Mouse (Mus musculus) heart, adult 9 months (tissue): ENCODE measurements around the gene Grik4.

ENCODE experiments used
- DNase-seq, 2 experiments: peaks; one replicate each; pipeline ENCODE4 v3.0.0; 2022; ENCODE audit warnings: low spot score in 2 of 2

Grik4 gene

GRCm38 (mm10) chr9:42672982-42673381, 271.3 kb downstream of the Grik4 start:
- no peak for DNase-seq

GRCm38 (mm10) chr9:42670619-42671018, 273.7 kb downstream of the Grik4 start:
- no peak for DNase-seq

DNA sequence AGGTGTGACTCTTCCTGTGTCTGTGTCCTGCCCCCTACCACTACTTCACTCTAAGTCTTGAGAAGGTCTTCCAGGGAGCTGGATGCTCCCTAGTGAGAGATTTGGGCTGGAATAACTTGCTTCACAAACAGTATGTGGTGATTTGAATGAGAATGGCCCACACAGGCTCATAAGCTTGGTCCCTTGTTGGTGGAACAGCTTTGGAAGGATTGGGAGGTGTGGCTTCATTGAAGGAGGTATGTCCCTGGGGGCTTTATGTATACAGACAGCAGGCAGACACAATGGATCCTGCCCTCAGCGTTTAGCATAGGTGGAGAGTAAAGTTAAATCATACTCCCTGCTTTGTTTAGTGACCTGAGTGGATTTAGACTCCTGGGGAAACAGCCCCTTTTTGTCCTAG, 282.8 kb downstream of the Grik4 start:
- DNase-seq, result no peak

DNA sequence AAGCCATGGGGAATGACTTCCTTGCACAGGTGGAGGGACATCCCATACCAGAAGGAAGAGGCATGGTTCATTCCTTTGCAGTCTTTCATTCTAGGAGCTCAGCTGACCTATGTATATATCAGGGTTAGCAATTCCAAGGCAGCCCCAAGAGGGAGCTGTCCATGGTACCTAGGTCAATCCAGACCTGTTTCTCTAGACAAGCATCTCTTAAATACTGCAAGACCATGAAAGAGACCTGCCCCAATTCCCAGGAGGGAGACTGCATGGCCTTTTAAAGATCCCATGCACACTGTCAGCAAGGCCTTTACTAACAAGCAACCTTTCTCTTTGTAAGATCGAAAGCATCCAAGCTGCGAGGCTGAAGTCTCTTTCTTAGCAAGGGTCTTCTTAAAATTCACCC, 291.5 kb downstream of the Grik4 start:
- no peak for DNase-seq

DNA sequence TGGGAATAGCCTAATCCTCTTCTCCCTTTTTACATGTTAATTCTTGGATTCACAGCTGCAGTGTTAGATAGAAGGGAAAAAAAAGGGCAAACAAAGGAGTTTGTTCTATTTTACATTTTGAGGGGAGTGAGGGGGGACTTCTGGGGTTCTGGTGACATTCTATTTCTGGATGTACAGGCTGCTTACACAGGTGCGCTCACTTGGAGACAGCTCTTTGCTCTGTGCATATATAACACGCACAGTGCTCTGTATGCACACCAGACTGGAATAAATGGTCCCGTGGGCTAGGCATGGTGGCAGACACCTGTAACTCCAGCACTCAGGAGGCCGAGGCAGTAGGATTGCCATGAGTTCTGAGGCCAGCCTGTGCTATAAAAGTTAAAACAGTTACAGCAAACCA, 292.0 kb downstream of the Grik4 start:
- DNase-seq, result no peak

DNA sequence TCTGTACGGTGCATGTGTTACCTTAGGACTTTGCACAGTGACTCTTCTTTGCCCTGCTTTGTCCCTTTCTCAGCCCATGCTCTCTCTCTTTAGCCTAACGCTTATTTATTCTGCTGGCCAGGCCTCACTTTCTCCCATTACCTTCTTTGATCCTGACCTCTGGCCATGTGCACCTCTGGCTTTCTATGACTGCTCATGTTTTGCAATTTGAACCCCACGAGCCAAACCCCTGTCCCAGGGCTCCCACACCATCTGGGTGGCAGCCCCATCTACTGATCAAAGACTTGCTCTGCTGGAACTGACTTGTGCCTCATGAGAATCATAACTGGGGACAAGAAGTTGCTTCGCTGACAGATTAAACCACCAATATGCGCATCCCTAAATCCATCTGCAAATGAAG, 294.4 kb downstream of the Grik4 start:
- DNase-seq, result no peak

DNA sequence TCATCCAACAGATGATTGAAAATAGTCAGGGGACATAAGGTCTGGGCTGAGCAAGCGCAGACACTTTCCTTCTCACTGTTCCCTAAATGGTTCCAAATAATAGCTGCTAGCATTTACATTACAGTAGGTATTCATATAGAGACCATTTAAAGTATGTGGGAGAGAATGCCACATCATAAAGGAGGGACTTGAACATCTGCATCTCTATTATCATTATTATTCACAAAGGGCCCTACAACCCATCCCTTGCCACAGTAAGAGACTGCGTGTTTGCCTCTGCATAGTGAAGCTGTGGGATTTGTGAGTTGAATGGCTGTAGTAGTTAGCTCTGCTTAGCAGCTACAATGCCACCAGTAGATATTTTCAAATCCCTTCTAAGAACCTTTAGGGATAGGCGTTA, 296.2 kb downstream of the Grik4 start:
- DNase-seq, result no peak

DNA sequence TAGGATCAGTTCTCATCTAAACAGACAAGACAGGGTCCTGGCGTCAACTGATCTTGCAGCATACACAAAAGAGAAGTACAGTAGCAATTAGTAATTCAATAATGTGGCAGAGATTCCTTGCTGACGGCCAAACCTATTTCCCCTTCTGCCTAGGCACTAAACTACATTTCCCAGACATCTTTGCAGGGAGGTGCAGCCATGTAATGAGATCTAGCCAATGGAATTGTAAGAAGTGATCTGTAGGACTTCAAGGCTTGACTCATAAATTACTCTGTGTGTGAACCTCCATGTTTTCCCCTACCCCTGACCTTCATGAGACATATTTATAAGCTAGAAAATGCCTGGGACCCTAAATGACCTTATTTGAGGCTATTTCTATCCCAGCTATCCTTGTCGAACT, 296.7 kb downstream of the Grik4 start:
- DNase-seq, result no peak

DNA sequence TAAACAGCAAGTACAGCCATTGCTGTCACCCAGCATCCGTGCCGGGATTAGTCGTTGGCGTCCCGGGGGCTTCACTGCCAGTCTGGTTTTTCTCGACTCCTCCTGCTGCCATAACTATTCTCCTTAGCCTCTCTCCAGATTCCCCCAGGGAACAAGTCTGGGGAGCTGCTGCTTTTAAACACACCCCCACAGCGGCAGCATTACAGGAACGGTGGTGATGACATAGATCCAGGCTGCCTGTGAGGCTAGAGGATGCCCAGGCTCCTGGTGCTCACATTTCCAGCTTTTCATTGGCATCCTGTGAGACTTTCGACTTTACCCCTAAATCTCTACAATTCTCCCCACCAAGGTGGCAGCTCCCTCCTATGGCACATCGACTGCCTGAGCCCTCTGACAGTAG, 297.5 kb downstream of the Grik4 start:
- no peak for DNase-seq

DNA sequence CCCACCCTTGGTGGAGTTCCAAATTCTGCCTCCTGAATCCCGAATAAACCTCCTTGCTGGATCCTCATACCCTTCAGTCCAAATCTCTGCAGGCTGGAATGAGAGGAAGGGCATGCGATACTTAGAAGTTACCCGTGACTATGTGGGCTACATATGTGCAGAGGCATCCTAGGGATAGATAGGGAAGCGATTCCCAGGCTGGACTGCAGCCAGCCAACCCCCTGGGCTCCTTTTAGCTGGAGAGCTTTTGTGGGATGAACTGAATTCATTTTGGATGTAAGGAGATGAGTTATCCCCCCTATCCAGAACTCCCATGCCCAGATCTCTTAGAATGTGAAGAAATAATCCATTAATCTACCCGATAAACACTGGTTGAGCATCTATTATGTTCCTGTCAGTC, 299.1 kb downstream of the Grik4 start:
- no peak for DNase-seq

DNA sequence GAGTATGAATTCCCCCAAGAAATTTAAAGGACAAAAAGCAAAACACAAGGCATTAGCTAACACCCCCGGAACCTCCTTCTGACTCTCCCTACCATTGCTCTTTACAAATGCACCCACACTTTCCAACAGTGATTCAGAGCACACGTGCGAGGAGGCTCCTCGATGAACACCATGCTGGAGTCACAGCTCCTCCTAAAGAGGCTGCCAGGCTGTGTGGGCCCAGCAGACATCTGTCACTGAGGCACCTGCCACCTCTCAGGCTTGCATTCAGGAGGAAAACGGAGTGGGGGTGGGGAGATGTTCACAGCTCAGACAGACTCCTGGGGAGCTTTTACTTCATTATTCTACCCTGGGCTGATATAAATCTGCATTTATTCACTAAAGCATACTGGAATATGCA, 301.5 kb downstream of the Grik4 start:
- no peak for DNase-seq

GRCm38 (mm10) chr9:42641550-42642117, 302.7 kb downstream of the Grik4 start:
- no peak for DNase-seq

- DNase-seq, result no peak
These were observed 307.8 kb downstream of the Grik4 start for GRCm38 (mm10) chr9:42636446-42636845.

DNA sequence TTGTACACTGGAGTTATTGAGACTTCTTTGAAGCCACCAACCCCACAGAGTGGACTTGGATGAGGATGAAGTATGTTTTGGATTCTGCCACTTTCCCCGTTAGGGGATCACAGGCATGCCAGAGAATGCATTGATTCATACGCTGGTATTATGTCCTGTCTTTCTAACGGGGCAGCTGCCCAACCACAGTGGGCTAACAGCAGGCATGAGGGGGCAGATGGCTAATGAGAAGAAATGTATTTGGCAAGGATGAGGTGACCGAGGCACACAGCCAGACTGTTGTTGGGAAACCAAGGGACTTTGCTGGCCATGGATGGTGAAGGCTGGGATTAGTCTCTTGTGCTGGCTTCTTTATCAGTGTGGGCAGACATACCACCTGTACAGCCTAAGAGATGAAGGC, 312.8 kb downstream of the Grik4 start:
- DNase-seq, result no peak

DNA sequence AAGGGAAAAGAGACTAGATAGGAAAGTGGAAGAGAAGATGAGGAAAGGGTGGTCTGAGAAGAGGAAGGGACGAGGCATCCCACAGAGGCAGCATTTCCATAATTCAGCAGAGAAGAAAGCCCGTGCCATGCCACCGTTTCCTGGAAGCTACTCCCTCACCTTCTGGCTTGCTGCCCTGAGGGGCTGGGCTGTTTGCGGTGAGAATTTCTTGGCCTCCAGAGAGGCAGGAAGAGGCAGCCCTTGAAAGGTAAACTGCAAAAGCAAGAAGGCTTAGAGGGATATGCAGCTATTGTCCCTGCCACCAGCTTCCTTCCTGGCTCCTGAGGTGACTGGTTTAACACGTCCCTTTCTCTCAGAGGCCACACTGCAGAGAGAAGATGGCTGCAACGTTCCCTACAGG, 316.7 kb downstream of the Grik4 start:
- no peak for DNase-seq

DNA sequence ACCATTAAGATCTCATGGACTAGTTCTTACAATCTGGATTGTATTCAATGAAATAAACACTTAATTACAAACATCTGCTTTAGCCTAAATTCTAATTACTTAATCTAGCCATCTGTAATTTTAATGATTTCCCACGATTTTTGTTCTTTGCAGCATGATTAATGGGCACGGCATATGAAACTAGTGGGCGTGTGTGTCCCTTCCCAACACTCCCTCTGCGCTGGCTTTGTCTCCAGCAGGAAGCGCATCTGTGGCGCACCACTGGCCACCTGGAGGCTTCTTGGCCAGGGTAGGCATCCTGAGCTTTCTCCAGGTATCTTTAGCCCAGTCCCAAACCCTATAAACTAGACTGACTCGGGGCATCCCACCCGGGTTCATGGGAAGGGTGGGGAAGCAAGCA, 317.1 kb downstream of the Grik4 start:
- no peak for DNase-seq

DNA sequence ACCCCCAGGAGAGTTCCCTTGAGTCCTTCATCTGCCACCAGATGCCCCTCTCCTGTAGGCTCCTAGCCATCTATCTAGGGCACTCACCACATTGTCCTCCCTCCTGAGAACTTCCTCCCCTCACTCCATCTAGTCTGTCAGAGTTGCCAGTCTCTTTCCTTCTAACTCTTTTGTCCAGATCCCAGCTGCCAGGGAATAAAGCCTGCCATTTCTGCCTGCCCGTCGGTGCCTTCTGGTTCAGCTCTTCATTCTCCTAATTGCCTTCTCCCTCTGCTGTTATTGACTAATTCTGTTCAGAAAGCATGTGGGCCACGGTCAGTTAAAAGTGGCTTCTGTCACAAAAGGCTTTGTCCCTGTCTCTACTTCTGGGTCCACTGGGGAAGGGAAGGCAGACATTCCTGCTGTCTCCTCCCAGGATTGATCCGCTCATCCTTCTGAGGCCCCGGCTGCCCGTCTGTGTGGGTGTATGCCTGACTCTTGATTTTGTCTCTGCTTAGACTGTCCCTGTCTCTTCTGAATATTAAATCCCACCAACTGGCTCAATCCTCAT, 318.0 kb downstream of the Grik4 start:
- DNase-seq, result no peak

- no peak for DNase-seq
These were observed 329.9 kb downstream of the Grik4 start for GRCm38 (mm10) chr9:42614409-42614808.

GRCm38 (mm10) chr9:42613827-42614226, 330.5 kb downstream of the Grik4 start:
- no peak for DNase-seq

DNA sequence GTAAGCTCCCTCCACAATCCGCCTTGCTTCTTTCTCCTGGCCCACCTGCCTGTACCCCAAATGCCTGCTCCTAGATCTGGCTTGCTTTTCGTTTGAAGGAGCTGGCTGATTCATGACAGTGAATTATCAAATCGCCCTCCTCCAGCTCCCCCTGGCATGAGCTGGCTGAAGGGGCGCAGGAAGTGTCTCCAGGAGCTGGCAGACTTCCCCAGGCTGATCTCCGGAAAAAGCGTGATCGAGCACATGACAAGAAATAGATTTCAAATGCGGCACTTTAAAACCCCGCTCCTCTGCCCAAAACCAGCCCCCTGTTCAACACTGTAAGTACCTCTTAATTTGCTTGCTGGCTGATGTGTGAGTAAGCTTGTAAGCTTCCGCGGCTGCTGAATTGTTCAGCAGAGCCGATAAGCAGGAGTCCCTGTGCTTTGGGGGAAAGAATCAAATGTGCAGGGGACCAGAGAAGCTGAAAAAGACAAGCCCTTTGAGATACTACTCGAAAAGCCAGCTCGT, 331.8 kb downstream of the Grik4 start:
- no peak for DNase-seq

DNA sequence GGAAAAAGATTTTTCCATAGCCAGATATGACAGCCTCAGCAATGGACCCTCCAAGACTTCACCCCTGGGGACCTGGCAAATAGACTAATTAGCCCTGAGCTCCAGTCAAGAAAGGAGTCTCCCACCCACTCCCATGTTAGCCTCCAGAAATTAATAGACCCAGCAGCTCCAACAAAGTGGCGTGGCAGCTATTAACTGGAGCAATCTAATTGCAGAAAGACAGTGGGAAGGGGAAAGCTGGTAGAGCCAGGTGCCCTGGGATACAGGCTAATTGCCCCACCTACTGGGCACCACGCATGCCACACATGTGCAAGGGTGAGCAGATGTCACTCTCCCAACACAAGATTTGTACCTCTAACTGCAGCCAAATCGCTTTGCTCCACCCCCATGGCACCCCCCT, 342.8 kb downstream of the Grik4 start:
- no peak for DNase-seq

DNA sequence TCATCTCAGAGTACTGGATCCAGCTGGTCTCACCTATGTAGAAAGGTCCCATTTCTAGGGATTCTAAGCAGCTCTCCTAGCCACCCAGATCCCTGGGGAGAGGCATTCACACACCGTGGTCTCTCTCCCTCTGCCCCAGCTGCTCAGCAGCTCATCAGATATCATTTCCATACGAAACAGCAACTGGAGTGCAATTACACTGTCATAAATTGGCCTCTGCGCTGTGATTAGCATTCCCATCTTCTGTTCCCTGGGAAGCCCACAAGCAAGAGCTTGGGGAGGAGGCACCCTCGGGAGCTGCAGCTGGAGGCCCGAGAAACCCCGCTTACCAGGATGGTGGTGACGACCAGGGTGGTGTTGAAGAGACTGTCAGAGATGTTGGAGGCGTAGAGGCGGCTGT, 346.8 kb downstream of the Grik4 start:
- DNase-seq, result no peak

GRCm38 (mm10) chr9:42578511-42578910, 365.8 kb downstream of the Grik4 start:
- no peak for DNase-seq

GRCm38 (mm10) chr9:42578106-42578505, 366.2 kb downstream of the Grik4 start:
- no peak for DNase-seq
